Mouse (Mus musculus) yolk sac, embryonic 10.5 days (tissue): ENCODE data around the gene Akt1.

ENCODE experiments used
- DNase-seq: peaks from one replicate; pipeline ENCODE4 v3.0.0-alpha.2; 2017; ENCODE audit warnings: low spot score

The Akt1 gene

DNA sequence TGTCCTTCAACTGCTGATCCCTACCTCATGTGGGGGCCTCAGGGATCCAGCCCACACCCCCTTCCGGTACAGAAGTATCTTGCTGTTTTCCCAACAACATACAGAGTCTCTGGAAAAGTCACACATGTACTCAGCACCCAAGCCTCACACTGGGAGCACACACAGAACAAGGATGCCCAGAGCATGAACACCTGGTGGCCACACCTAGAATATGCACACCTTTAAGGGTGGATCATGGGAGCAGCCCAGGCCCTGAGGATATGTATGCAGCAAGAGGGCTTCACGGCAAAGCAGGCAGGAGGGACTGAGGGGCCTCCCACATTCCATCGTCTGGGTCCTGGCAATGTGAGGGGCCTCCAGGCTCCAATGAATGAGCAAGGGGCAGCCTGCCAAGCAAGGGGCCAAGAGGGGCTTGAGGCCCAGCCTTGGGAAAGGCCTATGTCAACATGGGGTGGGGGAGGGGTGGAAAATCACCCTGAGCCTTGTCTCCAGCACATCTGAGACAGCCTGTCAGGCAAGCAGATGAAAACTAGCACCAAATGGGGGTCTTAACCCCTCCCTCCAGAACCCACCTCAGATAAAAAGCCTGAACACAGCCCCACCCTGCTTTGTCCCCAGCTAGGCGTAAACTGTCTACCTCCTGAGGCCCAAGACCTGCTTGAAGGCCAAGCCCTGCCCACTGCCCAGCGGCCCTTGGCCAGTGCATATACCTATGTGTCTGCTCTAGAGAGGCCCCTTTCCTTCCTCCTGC lies 13.9 kb downstream of the Akt1 start:
- no peak for DNase-seq

DNA sequence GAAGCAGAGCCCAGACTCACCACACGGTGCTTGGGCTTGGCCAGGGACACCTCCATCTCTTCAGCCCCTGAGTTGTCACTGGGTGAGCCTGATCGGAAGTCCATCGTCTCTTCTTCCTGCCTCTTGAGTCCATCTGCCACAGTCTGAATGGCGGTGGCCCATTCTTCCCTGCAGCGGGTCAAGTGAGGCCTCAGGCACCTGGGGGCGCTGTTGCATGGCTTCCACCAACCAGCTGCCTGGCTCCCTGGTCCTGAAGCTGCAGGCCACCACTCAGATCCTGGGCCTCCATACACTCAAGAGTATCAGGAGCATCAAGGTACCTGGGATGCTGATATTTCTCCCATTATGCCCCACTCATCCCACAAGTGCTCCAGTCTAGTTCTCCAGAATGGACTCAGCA lies 15.6 kb downstream of the Akt1 start:
- no peak for DNase-seq

DNA sequence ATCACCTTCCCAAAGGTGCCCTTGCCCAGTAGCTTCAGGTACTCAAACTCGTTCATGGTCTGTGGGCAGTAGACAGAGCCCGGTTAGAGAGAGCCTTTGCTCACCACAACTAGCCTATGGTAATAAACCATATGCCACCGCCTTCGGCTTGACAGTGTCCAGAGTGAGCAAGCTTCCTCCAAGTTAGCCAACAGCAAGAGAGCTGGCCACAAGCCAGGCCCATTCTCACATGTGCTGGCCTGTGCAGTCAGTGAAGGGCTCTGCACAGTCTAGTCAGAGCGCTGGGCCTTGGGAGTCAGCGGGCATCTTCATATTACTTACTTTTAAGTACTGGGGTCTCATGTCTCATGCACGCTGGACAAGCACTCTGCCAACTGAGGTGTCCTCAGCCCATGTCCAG lies 16.1 kb downstream of the Akt1 start:
- DNase-seq, result no peak

DNA sequence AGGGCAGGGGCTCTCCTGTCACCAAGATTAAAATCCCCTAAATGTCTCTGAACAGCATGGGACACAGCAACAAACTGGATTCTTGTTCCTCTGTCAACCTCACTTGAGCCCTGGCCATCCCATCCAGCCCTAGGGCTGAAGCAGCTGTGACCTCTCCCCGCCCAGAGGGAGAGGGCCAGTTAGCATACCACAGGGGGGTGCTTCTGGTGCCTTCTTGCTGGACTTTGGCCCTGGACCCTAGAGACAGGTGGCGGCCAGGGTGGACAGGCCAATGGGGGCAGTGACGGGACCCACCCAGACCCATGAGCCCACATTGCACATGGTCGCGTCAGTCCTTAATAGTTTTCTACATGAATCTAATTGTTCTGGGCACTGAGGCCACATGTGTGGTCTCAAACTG lies 20.6 kb downstream of the Akt1 start:
- DNase-seq, result no peak

DNA sequence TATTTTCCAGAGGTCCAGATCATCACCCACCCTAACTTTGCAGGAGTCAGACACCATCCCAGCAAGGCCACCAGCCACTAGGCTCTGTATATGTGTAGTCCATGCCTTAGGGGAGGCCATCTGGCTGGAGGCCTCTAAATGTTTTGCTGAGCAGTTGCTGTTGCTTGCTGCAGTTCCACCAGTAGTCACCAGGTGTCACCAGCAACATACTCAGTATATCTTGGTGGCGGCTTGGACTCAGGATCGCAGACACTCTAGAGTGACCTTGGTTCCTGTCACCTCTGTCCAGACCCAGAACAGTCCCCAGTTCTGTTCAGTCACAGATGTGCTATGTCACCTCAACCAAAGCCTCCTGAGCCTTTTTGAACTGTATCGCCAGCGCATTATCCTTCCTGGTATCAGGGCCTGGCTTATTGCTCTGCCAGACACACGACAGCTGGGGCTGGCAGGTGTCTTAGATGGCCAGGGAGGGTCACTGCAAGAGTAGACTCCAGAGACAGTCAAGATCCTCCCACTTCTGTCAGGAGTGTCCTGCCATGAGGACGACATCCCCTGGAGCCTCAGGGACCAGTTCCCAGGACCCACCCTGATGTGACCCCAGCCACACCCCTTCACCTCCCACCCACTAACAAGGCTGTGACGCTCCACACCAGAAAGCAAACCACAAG lies 21.4 kb downstream of the Akt1 start:
- peak; percentile 73 for DNase-seq

DNA sequence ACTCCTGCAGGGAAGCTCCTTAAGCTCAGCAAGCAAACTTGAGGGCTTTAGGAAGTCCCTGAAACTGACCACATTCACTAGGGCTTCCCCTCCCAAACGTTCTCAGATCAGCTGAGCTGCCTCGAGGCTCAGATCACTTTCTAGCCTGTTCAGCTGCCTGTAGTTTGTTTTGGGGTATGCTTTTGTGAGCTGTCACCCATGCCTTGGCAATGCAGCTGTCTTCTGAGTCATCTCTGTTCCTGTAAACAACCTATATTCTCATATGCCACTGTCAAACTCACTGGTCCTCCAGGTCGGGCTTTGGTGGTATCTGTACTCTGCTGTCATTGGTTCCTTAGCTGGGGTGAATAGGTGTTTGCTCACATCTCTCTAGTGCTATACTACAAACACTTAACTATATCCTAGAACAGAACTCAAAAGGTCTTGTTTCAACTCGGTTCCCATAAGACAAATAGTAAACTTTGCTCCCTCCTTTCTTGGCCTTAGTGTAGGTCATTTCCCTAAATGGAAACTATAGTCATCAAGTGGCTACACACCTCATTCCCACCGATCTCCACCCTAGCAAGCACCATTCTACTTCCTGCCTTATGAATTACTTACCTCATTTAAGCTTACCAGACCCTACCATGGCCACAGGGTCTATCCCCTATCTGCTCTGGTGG lies 22.8 kb downstream of the Akt1 start:
- DNase-seq, result no peak

DNA sequence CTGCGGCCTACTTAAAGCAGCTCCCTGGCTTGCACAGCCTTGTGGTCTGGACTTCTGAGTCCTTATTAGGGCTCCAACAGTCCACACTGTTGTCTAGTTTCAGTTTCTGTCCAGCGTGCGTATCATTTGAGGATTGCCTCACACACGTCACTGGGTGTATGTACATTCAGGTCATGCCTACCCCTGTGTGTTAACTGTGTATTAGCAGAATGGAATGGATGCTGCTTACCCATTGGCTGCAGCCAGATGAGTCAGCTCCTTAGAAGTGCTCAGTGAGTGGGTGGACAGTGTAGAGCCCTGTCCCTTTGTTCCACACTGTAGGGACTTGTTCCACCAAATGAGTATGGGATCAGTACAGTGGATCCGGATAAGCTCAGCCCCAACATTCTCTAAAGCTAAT lies 26.6 kb downstream of the Akt1 start:
- DNase-seq, result no peak

DNA sequence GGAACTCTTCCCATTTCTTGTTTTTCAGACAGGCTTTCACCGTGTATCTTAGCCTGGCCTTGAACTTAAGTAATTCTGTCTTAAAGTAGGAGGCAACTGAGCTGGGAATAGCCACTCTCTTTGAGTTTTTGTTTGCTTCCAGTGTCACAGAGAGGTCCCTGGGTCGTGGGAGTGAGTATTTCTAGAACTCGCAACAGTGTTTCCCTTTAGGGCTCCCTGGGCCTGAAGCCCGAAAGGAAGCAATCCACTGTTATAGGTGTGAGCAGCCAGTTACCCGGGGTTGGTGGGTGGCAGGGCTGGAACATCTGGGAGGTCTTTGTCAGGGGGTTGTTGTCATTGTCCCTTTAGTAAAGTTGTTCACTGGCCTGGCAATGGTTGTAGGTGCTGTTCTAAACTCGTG lies 28.5 kb downstream of the Akt1 start:
- no peak for DNase-seq

DNA sequence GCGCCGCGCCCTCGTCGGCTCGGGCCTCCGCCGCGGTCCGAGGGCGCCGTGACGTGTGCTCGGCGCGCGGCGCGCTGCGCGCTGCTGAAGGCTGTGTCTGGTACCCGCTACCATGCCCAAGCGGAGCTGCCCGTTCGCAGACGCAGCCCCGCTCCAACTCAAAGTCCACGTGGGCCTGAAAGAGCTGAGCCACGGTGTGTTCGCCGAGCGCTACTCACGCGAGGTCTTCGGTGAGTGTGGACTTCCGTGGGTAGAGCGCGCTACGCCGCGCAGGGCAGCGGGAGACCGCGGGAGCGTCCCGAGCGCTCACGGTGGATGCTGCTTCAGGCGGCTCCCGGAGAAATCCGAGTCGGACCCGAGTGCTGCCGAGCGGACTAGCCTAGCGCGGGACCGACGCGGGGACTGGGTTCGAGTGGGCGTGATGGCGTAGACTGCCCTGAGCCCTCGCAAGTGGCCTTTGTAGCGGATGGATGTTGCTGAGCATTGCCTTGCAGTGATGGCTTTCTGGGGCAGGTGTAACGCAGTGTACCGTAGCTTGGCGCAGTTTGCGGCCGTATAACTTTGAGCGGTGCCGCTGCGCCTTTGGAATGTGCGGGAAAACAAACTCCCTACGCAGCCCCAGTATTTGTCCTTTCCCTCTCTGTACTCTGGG lies 29.7 kb downstream of the Akt1 start:
- DNase-seq, result peak; percentile 23

DNA sequence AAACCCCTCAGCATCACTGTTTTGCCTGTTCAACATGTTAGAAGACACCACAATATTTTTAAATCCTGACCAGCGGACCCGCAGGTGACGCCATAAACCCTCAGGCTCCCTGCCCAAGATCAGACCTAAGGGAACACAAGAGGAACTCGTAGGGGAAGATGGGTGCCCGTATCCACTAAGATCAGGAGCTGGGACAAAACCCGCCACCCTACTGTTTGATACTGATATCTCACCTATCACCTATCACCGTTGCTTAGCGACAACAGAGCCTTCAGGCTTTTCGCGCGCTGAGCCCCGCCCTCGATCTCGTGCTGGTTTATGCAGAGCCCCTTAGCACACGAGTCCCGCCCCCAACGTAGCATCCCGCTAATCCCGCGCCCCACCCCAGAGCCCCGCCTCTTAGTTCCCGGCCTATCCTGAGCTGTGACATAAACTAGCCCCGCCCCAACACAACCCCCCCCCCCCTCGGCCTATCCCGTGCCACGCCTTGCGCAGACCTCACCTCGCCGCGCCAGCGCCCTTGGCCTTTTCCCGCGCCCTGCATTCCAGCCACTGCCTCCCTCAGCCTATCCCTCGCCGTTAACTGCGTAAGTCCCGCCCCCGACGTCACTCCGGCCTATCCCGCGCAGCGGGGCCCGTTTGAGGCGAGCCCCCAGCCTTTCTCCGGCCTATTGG lies 30.4 kb downstream of the Akt1 start, which contains the start of gene Siva1:
Siva1 (plus strand) TSS at position 500 of the 675 bp plus-strand sequence.
- DNase-seq, result peak; percentile 100

DNA sequence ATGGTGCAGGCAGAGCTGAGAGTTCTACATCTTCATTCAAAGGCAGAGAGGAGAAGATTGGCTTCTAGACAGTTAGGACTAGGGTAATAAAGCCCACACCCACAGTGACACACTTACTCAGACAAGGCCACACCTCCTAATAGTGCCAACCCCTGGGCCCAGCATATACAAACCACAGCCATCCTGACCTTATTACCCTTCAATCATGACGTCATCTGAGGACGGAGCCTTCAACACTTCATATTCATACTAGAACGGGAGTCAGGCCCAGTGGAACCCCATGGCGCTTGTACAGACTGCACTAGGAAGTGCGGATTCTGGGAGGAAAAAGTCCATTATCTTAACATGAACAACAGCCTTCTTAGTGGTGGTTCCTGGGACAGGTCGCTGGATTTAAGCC lies 31.6 kb downstream of the Akt1 start:
- DNase-seq, result no peak

DNA sequence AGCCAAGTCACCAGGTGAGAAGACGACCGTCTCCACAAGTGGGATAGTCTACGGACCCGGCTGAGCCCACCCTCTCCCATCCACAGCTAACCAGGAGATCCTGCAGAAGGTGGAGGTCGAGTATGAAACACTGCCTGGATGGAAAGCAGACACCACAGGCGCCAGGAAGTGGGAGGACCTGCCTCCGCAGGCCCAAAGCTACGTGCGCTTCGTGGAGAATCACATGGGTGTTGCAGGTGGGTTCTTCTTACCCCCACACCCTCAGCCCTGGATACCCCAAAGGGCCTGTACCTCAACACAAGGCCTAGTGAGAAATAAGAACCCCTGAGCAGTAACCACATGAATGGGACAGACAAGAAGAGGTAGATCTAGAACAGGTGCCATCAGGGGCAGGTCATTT lies 35.2 kb downstream of the Akt1 start:
- DNase-seq, result no peak

DNA sequence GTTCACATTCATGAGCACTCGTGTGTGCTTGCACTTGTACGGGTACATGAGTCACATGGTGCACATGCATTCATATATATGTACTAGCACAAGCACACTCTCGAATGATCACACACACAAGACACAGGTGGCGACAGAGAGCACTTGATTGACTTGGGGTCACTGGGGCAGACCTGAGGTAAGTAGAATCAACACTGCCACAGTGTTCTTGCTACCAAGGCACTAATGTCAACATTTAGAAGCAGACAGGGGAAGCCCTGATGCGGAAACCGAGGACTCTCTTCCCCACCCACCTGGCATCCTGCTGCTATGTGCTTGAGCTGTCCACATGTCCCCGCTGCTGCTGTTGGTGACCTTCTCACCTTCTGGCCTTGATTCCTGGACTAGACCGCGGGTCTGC lies 41.0 kb downstream of the Akt1 start:
- no peak for DNase-seq

DNA sequence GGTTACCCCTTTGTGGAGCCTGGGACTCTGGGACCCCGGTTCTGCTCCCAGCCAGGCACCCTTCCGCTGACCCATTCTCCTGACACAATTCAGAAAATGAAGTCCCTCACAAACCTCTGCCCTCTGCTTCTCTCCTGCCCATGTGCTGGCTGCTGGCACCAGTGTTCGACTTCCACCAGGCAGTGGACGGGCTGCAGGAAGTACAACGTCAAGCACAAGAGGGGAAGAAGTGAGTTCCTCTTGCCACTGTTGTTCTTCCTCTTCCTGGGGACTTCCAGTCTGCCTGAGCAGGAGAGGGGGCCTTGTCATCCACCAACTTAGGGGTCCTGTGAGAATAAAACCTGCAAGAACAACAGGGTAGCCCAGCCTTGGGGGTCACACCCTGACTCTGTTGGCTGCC lies 41.8 kb downstream of the Akt1 start:
- DNase-seq, result no peak

DNA sequence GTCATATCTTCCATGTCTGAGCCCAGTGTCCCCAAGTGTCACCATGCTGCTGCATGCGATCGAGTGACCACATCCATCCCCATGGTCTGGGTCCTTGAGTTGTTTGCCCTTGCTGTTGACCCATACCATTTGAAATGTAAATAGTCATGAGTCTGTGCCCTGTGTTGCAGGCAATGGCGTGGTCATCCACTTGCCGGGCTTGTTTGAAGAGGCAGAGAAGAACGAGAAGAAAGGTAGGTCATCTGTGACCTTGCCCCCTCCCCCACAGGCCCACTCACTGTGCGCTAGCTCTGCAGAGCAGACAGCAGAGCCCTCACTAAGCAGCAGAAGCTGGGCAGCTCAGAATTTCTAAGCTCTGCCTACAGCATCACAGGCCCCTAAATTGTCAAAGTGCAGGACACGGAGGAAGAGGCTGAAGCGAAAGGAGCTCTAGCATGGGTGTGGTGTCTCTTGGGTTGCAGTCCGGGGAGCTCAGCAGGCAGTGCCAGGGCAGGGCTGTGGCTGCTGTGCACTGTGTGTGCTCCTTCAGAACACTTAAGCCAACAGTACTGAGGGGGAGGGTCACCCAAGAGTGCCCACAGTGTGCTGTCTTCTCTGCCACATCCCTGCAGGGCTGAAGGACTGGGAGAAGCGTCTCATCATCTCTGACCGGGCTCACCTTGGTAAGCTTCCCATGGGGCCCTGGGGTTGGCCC lies 42.5 kb downstream of the Akt1 start:
- no peak for DNase-seq

DNA sequence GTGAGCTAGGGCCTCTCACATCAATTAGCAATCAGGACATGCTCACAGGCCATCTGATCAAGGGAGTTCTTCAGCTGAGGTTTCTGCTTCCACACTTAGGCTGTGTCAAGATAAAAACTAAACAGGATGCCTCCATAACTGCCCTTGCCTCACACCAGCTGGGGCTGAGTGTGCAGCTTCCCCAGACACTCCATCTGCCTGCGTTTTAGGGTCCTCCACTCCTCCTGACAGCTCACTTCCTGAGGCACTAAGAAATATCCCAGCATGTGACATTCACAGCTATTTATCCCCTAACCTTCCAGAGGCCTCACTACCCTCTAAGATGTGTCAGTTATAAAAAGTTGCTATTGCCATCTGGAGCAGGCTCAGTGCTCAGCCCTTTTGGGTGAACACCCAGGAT lies 43.2 kb downstream of the Akt1 start:
- DNase-seq, result no peak

DNA sequence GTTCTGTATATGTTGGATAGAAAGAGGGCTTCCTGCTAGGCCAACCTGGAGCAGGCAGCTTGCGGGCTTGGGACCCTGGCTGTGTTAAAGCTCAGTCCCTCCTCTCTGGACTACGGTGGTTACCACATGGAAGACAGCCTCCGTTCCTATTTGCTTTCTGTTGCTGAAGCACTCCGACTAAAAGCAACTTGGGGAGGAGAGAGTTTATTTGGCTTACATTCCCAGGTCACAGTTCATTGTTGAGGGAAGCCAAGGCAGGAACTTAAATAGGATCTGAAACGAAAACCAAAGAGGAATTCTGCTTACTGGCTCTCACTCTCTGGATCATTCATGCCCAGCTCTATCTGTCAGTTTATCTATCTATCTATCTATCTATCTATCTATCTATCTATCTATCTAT lies 43.9 kb downstream of the Akt1 start:
- DNase-seq, result no peak

DNA sequence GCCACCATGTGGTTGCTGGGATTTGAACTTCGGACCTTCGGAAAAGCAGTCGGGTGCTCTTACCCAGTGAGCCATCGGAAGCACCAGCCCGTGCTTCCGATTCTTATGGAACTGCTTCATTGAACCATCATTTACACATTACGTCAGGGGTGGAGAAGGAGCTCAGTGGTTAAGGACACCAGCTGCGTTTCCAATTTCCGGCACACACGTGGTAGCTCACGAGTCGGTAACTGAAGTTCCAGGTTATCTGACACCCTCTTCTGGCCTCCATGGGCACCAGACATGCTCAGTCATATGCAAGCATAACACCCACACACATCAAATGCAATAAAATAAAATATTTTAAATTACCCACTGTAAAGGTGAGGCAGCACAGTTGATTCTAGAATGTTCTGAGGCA lies 44.7 kb downstream of the Akt1 start:
- DNase-seq, result no peak

DNA sequence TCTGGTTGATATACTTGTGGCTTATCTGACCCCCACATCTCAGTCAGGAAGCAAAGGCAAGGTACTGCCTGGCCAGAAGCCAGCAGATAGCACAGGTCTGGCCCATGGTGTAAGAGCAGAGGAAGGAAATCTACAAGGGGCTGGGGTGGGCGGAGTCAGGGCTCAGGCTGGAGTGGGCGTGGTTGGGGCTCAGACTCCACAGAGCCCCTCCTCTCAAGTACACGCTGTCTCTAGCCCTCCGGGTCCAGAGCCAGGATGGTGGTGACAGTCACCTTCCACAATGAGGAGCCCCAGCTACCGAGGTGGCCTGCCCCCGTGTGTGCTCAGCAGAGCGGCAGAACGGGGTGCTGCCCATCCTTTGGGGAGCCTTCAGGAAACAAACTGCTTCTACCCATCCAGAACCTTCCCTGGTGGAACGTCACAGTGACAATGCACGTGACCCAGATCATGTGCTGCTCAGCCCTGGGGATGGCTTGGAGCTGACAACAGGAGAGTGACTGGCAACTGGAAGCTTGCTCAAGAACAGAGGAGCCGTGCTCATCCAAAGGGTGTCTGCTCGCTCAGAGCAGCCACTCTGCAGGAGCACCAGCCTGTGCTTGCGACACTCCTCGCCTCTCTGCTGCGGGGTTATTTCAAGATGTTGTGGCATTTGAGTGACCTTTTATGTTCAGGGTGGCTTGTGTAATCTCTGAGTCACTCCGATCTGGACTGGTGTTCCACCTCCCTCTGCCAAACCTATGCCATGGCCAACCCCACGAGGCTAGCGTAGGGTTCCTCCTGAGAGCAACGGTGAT lies 45.6 kb downstream of the Akt1 start:
- peak; percentile 88 for DNase-seq

DNA sequence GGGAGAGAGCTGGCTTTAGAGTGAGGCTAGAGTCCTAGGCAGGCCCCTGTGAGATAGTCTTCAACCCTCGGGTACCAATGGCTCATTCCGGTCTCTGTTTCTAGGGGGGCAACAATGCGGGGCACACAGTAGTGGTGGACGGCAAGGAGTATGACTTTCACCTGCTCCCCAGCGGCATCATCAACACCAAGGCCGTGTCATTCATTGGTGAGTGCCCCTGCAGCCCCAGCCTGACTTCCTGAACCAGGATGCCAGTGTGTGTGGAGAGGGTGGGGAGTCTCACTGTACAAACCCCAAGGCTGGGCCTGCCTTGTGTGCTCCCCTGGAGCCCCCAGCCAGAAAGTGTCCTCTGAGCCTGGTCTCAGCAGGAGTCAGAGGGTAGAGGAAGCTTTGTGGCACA lies 46.5 kb downstream of the Akt1 start:
- no peak for DNase-seq
